Mouse (Mus musculus) neutrophil, adult 5-6 weeks (primary cell): ENCODE data around the gene Mical3. TPM values are rescaled to one million over a fixed set of nuclear protein-coding genes. Genes with fewer than 3 reads are reported as not detected.

ENCODE experiments used
- ATAC-seq: fragments of 151-379, 151-347 bp; 2 replicates; pipeline ENCODE4 v1.8.0; 2017; ENCODE audit warnings: mild to moderate bottlenecking, moderate TSS enrichment; ENCODE audit not compliant: insufficient number of reproducible peaks, poor library complexity, low FRiP score, severe bottlenecking; ENCODE audit errors: extremely low read depth
- total RNA-seq: library from RNA; stranded (forward); fragments of 200-1000 nt; gene quantifications from 2 replicates; pipeline ENCODE4 v1.2.3, GENCODE M21; 2017

The Mical3 gene
- total RNA-seq, 1 experiment from 2014 or later = 13.6 TPM

DNA sequence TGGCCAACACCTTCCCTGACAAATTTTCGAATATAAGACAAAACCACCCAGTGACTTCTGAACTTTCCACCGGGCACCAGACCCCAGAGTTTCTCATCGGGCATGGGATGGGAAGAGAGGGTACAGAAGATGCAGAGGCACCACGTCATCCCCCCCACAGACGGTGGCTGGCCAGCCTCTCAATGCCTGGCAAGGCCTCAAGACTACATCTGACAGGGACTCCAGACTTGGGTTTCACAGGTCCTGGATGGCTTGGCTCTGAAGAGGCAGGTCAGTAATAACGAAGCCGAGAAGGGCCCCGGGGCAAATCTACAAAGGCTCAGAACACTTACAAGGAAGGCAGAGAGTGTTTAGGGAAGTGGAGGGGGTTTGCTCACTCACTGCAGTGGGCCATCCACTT is 33.9 kb downstream of the Mical3 start:
- ATAC-seq = no peak

DNA sequence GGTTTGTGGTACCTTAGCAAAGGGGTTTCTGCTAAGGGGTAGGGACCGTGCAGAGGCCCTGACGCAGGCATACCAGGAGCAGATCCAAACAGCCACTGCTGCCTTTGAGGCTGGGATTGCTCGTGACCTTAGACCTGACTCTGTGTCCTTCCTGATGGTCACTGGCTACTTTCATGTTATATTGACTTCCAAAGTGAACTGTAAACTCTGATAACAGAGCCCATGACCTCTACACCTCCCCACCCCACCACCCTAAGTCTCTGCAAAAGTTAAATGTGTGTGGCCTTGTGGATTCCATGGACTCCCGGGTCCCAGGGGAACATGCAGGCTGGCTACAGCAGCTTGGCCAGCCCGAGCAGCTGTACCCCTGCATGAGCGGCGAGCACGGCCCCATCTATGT is 34.4 kb downstream of the Mical3 start:
- no peak for ATAC-seq

DNA sequence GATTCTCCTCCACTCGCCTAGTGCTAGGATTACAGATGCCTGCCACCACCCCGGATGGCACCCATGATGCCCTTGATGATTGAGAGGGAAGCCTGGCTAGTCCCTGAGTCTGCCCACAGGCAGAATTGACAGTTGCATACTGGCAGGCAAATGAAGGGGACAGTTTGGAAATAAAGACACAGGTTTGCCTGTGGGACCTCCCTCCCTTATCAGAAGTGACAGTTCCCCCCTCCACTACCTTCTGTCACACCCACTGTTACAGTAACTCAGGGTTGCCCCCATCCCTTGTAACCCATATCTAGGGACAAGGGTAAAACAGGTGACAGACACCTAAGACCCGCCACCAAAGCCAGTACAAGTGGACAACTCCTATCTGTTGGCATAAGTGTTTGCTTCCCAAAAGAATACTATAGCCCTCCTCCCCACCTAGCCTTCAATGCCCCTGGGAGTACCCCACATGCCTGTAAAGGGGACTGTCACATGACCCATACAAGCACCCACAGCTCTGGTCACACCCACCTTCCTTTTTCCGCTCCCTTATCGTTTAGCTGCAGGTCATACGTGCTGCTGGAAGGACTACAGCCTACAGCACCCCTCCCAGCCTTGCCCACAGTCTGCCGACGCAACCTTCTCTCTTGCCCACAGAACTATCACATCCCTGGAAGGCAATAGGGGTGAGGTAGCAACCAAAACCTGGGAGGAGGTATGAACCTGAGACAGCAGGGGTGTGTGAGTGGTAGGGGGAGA is 37.0 kb downstream of the Mical3 start:
- ATAC-seq = no peak

DNA sequence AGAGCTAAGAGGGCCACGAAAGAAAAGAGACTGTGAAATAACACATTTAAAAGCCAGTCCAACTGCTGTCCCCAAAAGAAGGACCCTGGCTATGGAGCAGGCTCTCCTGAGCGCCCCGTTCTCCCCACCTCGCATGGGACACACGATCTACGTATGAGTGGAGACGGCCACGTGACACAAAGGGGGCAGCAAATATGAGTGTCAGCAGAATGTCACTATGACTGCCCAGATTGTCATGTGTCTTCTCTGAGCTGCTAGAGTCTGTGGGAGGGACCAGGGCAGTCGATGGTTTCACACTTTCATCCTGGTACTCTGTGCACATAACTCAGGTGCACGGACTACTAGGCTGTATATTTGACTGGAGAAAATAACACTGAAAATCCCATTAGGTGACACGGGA is 40.0 kb downstream of the Mical3 start:
- no peak for ATAC-seq

DNA sequence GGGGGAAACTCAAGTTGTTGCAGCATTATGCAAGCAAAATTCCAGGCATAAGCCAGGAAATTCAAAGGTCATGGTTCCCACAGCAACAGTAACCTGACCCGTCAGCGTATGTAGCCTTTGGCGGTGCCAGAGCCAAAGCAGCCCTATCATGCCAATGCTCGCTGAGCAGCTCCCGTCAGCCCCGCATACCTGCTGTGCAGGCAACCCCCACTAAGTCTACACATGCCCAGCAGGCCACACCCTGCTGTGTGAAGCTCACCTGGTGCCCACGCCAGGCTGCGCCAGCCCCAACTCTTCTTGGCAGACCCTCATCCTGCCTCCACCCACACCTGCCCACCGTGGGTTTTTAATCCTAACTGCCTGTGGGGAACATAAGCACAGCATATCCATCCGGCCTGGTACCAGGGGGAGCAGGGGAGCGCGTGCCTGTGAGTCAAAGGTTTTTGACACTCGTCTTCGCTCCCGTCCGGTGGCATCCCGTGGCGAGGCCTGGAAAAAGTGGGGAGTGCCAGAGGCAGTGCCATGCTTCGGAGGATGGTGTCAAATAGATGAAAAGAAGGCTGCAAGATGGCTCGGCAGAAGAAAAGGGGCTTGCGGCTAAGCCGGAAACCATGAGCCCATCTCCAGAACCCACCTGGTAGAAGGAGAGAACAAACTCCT is 43.1 kb downstream of the Mical3 start:
- ATAC-seq = no peak

DNA sequence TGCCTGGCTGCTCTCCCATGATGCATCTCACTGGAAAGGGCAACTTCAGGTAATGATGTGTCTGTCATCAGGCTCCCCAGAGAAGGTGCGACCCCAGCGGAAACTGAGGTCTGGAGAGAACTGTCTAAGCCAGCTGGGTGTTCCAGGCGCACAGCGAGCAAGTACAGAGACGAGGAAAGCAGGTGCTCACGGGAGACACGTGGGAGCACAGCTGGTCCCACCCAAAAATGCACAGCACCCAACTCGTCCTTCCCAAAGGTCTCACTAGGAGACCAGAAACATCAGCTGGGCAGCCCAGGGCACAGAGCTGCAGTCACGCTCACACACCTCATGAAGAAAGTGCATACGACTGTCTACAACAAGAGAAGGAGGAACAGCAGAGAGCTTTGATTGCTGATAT is 43.7 kb downstream of the Mical3 start:
- no peak for ATAC-seq

DNA sequence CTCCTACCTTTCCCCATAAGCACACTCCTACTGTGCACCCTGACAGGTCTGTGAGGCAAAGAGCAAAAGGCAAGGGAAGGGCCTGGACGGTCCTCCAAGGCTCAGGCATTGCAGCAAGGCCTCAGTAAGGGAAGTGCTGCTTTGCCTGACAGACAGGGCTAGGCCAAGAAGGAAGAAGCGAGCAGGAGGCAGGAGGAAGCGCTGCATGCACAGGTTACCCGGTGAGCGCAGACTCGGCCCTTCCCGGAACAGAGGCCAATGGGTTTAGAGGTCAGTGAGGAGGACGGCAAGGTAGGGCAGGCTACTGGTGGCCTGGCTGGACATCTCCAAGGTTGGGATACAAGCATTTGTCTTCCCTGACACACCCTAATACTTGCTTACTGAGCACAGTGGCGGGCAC is 44.6 kb downstream of the Mical3 start:
- ATAC-seq = no peak

DNA sequence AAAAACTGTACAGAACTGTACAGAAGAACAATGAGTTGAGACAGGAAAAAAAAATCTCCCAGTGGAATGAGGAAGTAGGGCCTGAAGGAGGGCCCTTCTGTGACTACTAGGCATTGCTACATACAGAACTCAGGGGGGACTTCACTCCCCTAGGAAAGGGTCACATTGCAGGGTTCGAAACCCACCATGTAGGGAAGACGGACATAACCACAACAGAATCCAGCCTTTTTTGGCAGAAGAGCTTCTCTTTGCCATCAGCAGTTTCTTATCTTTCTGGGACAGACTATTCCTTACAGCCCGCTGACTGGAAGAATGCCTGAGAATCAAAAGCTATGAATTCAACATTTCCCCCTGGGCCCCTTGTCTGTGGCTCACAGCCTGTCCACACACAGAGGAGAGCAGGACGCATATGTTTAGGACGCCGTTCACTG is 46.7 kb downstream of the Mical3 start:
- no peak for ATAC-seq

DNA sequence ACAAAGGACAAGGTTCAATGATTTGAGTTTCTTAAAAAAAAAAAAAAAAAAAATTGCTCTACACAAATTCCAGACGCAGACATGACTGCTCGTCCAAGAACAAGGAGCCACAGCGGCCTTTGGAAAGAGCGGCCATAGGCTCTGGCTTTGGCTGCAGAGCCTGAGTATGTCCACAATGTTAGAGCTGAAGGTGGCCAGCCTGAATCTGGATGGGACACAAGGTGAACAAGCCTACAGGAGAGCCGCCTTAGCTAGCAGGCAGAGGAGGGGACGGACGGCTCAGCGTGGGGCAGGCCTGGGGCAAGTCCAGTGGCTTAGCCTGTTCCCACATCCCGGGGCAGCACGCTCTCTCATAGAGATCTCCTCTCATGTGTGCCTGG is 48.7 kb downstream of the Mical3 start:
- ATAC-seq = no peak

DNA sequence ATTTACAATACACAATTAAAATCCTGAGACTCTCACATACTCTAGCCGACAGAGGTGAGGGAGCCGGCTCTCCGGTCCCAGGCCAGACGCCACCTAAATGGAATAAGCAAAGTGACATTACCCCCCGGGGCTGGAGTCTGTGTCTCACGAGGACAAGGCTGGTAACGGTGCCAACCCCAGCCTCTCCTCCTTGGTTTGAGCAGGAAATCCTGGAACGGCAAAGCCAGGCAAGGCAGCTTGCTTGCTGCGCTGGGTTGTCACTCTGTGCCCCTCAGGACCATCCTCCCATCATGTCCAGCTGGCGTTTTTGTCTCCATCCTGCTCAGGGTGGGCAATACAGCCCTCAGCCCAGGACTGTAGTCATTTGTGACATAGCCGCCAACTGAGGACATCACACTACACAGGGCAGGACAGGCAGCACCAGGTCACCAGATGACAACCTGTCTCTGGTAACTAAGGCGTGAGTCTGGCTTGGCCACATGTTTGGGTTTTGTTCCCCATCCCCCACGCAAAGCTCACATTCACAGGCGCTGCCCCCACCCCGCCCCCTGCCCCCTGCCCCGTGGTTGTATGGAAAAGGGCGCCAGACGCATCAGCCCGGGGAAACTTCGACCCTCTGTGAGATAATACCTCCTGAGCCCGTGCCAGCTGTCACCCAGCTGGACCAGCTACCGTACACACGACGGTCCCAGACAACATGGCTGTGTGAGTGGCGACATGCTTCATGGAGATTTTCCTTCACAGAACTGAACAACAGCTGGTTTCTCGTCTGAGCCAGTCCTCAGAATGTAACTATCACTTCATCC is 49.3 kb downstream of the Mical3 start:
- no peak for ATAC-seq

DNA sequence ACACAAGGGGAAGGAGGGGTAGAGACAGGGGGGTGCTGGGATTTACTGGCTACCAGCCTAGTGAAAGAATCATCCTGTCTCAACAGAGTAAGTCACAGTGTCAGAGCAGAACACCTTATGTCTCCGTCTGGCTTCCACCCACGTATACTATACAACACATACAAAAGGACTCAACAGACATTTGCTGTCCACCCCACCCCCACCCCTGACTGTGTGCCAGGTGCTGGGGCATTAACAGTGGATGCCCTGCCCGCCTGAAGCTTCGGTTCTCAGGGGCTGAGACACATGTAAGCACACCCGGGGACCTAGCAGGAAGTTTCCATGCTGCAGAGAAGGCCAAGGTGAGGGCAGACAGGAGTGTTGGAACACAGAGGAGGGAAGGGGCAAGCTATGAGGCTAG is 52.6 kb downstream of the Mical3 start:
- ATAC-seq = no peak

DNA sequence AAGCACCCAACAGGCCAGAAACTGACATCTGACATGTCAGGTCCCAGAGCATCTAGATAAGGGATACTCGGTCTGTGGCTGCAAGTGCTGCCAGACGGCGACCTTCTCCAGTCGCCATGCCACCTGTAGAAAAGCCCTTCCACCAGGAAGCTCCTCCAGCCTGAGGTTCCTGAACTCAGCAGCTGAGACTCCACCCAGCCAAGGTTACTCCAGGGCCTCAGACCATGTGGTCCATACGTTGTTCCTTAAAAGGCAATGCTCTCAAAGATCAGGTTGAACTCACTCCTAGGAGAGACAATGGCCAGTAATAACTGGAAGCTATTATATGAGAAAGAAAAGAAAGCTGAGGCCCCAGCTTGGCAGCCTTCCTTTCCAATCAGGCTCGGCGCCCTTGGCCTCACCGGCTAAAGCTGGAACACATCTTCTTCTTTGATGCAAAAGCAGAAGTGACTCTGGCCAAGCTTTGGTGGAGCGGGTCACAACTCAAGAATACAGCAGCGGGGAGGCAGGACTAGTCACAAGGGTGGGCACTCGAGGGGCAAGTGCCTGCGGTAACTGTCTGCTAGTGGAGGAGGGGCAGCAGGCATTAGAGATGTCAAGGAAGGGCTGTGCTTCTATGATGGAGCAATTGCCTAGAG is 53.8 kb downstream of the Mical3 start:
- ATAC-seq = peak; percentile 28; the same call in 1 of the 2 replicates

DNA sequence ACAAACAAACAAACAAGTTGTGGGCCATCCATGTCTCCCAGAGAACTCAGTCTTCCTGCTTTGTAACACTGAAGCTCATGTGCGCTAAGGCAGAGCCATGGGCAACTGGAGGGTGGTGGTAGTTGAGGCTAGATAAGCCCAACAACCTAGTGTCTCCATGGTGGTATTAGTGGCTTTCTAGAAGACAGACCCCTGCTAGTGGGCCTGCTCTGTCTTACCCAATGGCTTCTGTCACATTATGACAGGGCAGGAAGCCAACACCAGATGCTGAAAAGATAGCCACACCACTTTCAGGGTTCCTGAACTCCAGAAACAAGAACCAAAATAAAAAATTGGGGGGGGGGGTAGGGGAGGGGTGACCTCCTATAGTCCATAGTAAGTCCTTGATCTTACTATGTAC is 55.0 kb downstream of the Mical3 start:
- ATAC-seq = no peak

DNA sequence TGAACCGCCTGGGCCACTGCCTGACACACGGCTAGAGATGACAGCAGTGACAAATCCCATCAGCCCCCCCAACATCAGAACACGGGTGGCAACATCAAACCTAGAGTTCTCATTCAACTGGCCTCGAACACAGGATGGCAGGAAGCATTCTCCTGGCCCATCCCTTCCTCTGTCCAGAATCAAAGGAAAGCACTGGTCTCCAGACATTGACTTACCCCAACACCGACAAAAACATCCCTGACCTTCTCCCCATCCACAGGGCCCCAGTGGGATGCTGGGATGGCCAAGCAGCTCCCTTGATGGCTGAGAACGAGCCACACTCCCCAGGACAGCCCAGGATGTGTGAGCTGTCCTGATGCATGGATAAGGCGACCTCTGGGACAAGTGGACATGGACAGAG is 57.5 kb downstream of the Mical3 start:
- ATAC-seq = no peak

DNA sequence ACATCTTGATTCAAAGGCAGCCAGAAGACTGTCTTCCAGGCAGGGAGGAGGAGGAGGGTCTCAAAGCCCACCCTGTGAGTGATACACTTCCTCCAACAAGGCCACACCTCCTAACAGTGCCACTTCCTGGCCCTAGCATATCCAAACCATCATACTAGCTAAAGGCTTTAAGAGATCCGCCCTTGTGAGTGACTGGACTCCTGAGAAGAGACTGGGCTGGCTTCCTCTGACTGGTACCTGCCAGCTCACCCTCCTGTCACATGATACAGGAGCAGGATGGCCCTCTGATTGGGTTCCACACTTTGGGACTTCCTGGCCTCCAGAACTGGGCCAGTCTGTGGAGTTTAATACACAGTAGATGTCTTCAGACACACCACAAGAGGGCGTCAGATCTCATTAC is 58.2 kb downstream of the Mical3 start:
- ATAC-seq = no peak

DNA sequence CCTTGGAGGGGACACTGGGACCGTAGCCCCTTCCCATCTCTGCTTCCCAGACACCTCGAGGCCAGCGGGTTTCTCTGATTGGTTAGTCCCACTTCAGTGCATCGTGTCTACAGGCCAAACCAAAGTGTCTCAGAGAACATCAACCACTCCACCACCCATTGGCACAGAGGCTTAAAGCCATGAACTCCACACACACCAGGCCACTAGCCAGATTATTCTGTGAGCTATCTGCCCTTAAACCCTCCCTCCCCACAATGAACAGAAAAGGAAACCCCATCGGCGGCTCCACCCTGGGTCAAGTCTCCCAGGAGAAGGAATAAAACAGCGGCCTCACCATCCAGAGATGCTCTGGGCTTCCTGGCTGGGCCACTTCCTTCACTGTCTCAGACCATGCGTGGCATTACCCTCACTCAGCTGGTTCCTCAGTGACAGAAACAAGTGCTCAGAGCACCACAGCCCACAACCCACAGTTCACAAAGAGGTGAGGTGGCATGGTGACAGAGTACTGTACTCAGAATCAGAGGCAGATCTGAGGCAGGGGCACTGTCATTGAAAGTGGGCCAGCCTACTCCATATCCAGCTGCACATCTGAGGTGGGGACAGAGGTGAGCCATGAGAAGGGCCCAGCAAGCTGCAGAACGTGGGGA is 60.1 kb downstream of the Mical3 start:
- peak; percentile 53 for ATAC-seq

DNA sequence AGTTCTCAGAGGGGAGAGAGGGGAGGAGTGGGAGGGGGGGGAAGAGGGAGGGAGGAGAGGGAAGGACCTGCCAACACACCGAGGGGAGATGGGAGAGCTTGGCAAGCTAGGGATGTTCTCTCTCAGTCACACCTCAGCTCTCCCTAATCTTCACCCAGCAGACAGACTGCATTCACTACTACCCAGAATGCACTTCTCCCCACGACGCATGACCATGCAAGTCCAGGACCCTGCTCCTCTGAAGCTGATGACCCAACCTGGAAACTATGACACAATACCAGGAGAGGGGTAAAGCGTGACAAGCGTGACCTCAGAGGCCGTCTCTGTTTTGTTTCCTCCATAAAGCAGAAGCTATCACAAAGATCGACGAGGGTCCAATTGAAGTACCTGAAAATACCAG is 61.6 kb downstream of the Mical3 start:
- peak; percentile 24; the same call in 1 of the 2 replicates for ATAC-seq

DNA sequence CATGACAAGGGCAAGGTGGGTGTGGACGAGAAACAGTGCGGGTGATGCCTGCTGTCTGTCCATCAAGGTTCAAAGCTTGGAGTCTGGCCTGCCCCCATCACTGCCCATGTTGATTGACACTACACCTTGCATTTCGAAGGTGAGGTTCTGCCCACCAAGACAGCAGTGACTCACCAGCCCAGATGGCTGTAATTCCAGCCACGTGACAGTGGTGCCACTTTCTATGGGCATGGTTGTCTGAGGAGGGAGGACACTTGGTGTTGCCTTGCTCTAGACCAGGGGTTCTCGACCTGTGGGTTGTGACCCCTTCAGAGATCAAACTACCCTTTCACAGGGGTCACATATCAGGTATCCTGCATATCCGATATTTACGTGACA is 62.7 kb downstream of the Mical3 start:
- ATAC-seq = no peak

DNA sequence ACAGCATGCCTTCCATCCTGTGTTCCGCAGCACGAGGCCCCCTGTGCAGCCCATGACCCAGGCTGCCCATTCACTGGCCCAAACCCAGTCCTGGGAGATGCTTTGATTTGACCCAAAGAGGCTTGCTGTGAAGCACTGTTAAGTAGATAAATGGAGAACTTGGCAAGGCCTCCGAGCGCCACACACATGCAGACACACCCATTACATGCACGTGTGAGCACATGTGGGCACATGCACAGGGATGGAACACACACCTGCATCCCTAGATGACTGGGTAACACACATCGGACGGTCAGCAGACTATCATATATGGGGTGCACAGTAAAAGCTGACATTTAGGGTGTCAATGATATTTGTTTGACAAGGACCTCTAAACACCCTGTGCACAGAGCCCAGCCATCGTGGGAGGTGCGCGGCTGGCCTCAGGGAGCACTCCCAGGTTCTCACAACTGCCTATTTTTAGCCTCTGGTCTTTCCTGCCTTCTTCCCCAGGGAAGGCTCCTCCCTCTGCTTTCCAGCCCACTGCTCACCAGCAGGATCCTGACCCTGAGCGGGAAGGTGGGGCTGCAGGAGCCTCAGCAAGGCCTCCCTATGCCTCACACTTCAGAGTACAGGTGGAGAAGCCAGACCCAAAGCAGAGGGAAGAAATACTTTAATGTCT is 63.2 kb downstream of the Mical3 start:
- ATAC-seq = no peak
